Mouse (Mus musculus) T-helper 2 cell (primary cell): Measurements from ENCODE around the gene Apoc3.

Source experiments
- in situ Hi-C: fragments of 300-600 bp; cut with MboI, MseI; formaldehyde crosslinking; loops from one replicate; pipeline ENCODE4 v1.15.1; 2025; ENCODE audit warnings: high pct_unique_total_duplicates

Apoc3 gene

GRCm38 (mm10) chr9:46235596-46235648 is at the start of gene Apoc3:
Apoc3 (minus strand) TSS chr9:46235636.
- in situ Hi-C loops, result no loop called here

GRCm38 (mm10) chr9:46282631-46283436 is 47.4 kb upstream of the Apoc3 start, which contains the start of gene Bud13:
Bud13 (plus strand) TSS chr9:46283008.
- in situ Hi-C loops, result no loop called here

GRCm38 (mm10) chr9:46274494-46274893 is 39.1 kb upstream of the Apoc3 start:
- in situ Hi-C loops, result no loop called here

GRCm38 (mm10) chr9:46272677-46273454 is 37.4 kb upstream of the Apoc3 start, which contains the start of gene Zpr1:
Zpr1 (plus strand) TSS chr9:46273064.
- in situ Hi-C loops, result no loop called here

GRCm38 (mm10) chr9:46272070-46272469 is 36.6 kb upstream of the Apoc3 start:
- in situ Hi-C loops, result no loop called here

- in situ Hi-C loops, result no loop called here
Observed at GRCm38 (mm10) chr9:46270782-46271181, 35.3 kb upstream of the Apoc3 start.

- in situ Hi-C loops, result no loop called here
Observed at GRCm38 (mm10) chr9:46269125-46269524, 33.7 kb upstream of the Apoc3 start.

GRCm38 (mm10) chr9:46268343-46268873 is 33.0 kb upstream of the Apoc3 start, which contains the start of gene Apoa5:
Apoa5 (plus strand) TSS chr9:46268633.
- in situ Hi-C loops, result no loop called here

- in situ Hi-C loops, result no loop called here
Observed at GRCm38 (mm10) chr9:46261131-46261530, 25.7 kb upstream of the Apoc3 start.

- in situ Hi-C loops, result loop anchor here (5.0 kb wide), 1 partner anchor 267 kb away; no protein-coding TSS in a partner anchor
Observed at GRCm38 (mm10) chr9:46259111-46259510, 23.7 kb upstream of the Apoc3 start.

- in situ Hi-C loops, result loop anchor here (5.0 kb wide), 1 partner anchor 265 kb away; no protein-coding TSS in a partner anchor
Observed at GRCm38 (mm10) chr9:46257546-46257945, 22.1 kb upstream of the Apoc3 start.

- in situ Hi-C loops, result loop anchor here (5.0 kb wide), 1 partner anchor 265 kb away; no protein-coding TSS in a partner anchor
Observed at GRCm38 (mm10) chr9:46256658-46257385, 21.4 kb upstream of the Apoc3 start.

- in situ Hi-C loops, result loop anchor here (5.0 kb wide), 1 partner anchor 264 kb away; no protein-coding TSS in a partner anchor
Observed at GRCm38 (mm10) chr9:46256177-46256576, 20.7 kb upstream of the Apoc3 start.

- in situ Hi-C loops, result no loop called here
Observed at GRCm38 (mm10) chr9:46246752-46247324, 11.4 kb upstream of the Apoc3 start.

- in situ Hi-C loops, result no loop called here
Observed at GRCm38 (mm10) chr9:46243584-46243983, 8.1 kb upstream of the Apoc3 start.

GRCm38 (mm10) chr9:46243122-46243521 is 7.7 kb upstream of the Apoc3 start:
- in situ Hi-C loops, result no loop called here

- in situ Hi-C loops, result no loop called here
Observed at GRCm38 (mm10) chr9:46241818-46242217, 6.4 kb upstream of the Apoc3 start.

GRCm38 (mm10) chr9:46240526-46241153 is 5.2 kb upstream of the Apoc3 start, which contains the start of gene Apoa4:
Apoa4 (plus strand) TSS chr9:46240696.
- in situ Hi-C loops, result no loop called here

GRCm38 (mm10) chr9:46238850-46239249 is 3.4 kb upstream of the Apoc3 start:
- in situ Hi-C loops, result no loop called here

- in situ Hi-C loops, result no loop called here
Observed at GRCm38 (mm10) chr9:46235649-46236048, 213 bp upstream of the Apoc3 start.

- in situ Hi-C loops, result no loop called here
Observed at GRCm38 (mm10) chr9:46235196-46235595, 240 bp downstream of the Apoc3 start.
